Mouse (Mus musculus) embryo, embryonic 9.5 days (tissue): Measurements from ENCODE around the gene Nab2.
A peak's percentile ranks its signal among the peaks of the same experiment; 100 is the strongest.
"Not testable (repeated sequence)": the region's sequence is repeated elsewhere in the genome, so short reads cannot be mapped to it uniquely, and the experiment has no call there.

ENCODE experiments used
- DNase-seq: peaks from one replicate; pipeline ENCODE4 v3.0.0-alpha.2; 2017; ENCODE audit errors: extremely low spot score

Gene Nab2

GRCm38 (mm10) chr10:127674046-127674655 lies 5.8 kb upstream of the Nab2 start:
- DNase-seq, result no peak

GRCm38 (mm10) chr10:127671276-127671675 lies 2.9 kb upstream of the Nab2 start:
- DNase-seq, result no peak

- DNase-seq, result no peak
Observed at GRCm38 (mm10) chr10:127670185-127670584, 1.8 kb upstream of the Nab2 start.

- no peak for DNase-seq
Observed at GRCm38 (mm10) chr10:127669170-127669569, 802 bp upstream of the Nab2 start.

GRCm38 (mm10) chr10:127667269-127668092 lies 887 bp downstream of the Nab2 start:
- peak; percentile 83 for DNase-seq

GRCm38 (mm10) chr10:127666501-127667268 lies 1.7 kb downstream of the Nab2 start, which contains the start of gene Nemp1:
Nemp1 (plus strand) TSS chr10:127666901.
- DNase-seq, result peak; percentile 80

GRCm38 (mm10) chr10:127665366-127666181 lies 2.8 kb downstream of the Nab2 start:
- peak; percentile 53 for DNase-seq

GRCm38 (mm10) chr10:127664891-127665290 lies 3.5 kb downstream of the Nab2 start:
- no peak for DNase-seq

- no peak for DNase-seq
Observed at GRCm38 (mm10) chr10:127664166-127664565, 4.2 kb downstream of the Nab2 start.

GRCm38 (mm10) chr10:127663590-127663989 lies 4.8 kb downstream of the Nab2 start:
- DNase-seq, result no peak

- peak; percentile 58 for DNase-seq
Observed at GRCm38 (mm10) chr10:127662666-127663253, 5.6 kb downstream of the Nab2 start.

GRCm38 (mm10) chr10:127661915-127662663 lies 6.3 kb downstream of the Nab2 start:
- peak; percentile 52 for DNase-seq

- DNase-seq, result no peak
Observed at GRCm38 (mm10) chr10:127661291-127661914, 7.0 kb downstream of the Nab2 start.

GRCm38 (mm10) chr10:127659551-127659950 lies 8.8 kb downstream of the Nab2 start:
- no peak for DNase-seq

GRCm38 (mm10) chr10:127658076-127658475 lies 10.3 kb downstream of the Nab2 start:
- no peak for DNase-seq

GRCm38 (mm10) chr10:127657617-127658016 lies 10.8 kb downstream of the Nab2 start:
- not testable (repeated sequence) for DNase-seq

- DNase-seq, result no peak
Observed at GRCm38 (mm10) chr10:127654970-127655579, 13.3 kb downstream of the Nab2 start.

- no peak for DNase-seq
Observed at GRCm38 (mm10) chr10:127652906-127653638, 15.3 kb downstream of the Nab2 start.

GRCm38 (mm10) chr10:127645791-127646190 lies 22.6 kb downstream of the Nab2 start:
- no peak for DNase-seq
